Mouse (Mus musculus) adrenal gland, adult (tissue): ENCODE measurements at regions not wholly inside any gene's neighbourhood (a gene's known extent, or its start where the extent isn't known, plus 50 kb on each side); places are given as distances from the start of the nearest gene placed in this dataset.
"Not testable (repeated sequence)": the region's sequence is repeated elsewhere in the genome, so short reads cannot be mapped to it uniquely, and the experiment has no call there.

ENCODE experiments used
- DNase-seq, 2 experiments: peaks; one replicate each; pipeline ENCODE4 v3.0.0; 2022 to 2023; ENCODE audit warnings: low spot score in 1 of 2; ENCODE audit not compliant: inconsistent age in 2 of 2

DNA sequence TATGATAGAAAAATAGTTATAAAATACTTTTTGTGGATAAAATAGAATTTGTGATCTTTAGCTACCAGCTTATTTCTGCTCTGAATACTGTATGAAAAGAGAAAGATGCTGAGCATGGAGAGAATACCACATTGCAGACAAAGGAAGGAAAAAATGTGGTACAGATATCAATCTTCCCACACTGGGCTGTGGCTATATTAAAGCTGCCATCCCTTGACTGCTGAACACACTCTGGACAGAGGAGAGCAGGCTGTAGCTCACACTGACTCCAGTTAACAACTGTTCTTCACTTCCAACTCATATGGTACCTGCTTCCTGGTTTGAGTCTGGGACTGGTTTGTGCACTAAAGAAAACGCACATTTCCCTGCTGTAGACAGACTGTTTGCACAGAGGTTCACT, 76.7 kb upstream of the Try4 start:
- DNase-seq, result no peak

DNA sequence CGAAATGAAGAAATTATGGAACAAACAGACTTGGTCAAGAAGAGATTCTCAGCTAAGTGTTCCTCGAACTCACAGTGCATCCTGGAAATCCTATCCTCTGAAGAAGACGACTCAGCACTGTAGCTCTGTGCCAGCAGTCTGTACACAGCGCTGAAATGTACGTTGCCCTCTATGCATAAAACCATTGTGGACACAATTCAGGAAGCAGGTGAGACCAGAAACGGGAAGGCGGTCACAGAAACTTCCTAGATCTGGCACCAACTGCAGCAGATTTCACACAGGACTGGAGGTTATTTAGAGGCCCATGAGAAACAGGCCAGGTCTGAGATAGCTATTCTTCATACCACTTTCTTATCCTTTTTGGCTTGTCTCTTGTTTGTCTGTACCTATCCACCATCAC, 83.7 kb upstream of the Try4 start:
- DNase-seq, result no peak

DNA sequence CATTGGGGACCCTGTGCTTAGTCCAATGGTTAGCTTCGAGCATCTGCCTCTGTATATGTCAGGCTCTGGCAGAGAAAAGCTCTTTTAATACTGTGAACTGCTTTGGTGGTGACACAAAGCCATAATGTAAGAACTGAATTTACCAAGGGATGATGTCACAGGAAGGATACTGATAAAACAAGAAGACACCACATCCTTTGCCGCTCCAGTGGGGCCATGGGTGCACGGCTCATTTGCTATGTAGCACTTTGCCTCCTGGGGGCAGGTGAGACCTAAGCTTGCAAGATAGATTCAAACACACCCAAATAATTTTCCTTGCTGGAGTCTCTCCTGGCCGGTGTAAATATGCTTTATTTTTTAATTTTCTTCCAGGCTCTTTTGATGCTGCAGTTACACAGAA, 86.2 kb upstream of the Try4 start:
- DNase-seq, result no peak

DNA sequence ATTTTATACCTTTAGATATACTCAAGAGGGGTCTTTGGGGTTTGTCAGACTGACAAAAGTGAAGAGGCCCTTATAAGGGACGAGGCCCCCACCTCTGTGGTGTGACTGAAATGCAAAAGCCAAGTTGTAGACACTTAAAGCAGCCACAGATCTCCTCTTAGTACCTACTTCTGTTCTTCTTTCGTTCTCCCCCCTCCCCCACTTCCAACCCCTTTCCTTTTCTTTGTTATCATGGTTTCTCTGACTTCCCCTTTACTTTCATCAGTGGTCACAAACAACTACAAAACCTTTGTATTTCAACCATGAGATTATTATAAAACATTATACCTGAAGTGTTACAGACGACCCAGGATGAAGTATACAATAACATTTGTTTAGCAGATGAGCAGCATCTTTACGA, 96.2 kb upstream of the Try4 start:
- no peak for DNase-seq

DNA sequence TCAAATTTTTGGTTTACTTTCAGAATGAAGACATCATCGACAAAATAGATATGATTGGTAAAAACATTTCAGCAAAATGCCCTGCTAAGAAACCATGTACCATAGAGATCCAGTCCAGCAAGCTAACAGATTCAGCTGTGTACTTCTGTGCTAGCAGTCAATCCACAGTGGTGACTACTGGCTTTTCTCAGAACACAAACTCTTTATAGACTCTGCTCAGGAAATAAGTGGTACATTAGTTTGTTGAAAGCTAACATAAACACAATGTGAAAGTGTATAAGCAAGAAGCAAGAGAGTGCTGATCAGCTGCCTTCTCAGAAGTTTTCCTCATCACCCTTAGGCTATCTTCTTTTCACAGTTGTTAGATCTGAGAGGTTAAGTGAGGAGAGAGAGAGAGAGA, 99.2 kb upstream of the Try4 start:
- no peak for DNase-seq

DNA sequence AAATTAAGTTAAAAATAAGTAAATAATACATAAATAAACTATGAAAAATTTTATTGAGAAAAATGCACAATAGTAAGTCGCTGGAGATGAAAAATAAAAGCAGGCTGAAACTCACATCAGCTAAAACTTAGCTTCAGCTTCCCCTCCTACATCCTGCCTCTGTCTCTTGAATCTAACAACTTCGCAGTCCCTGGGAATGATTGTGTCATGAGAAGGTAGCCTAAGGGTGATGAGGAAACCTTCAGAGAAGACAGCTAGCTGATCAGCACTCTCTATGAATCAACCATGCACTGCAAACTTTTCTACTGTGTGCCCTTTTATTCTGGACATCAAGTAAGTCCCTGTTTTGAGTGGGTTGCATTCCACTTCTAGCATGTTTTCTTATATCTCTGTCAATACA, 99.8 kb upstream of the Try4 start:
- no peak for DNase-seq

DNA sequence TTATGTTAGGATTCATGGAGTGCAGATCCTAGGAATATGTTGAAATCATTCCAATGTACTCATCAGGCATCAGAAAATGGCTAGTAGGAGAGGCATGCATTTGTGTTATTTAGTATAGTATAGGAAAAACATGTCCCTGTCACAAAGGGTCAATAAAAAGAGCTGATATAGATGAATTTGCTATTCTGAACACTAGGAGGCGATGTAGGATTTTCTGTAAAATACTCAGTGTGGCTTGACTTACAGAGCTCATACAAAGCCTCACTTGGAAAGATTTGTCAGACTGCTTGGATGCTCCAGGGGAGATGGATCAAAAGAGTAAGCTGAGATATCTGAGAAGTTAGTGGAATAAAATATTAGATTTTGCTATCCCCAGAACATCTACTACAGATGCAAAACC, 107.6 kb upstream of the Try4 start:
- peak in 1 of 2 experiments; percentile 41 for DNase-seq

DNA sequence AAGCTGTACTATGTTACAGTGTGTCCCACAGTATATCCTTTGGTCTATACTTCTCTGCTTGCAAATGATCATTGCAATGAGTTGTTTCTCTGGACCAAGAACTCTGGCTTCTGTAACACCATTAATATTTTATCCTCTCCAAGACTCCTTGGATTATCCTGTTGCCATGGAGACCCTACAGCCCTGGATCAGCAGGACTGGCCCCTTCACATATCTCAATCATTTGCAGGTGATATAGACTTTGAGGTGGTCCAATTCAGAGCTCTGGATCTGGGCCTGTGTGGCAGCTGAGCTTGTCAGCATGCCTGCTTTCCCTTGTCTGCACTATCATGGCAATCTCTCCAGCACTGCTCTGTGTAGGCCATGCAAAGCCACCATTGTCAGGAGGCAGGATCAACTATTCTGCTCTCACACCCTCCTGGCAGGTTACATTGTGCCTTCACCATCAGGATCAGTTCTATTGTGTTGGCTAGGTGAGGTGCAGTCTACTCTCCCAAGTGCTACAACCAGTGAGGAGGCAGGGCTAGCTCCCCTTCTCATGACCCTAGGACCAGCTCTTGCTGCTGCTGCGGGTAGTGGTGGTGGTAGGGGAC, 110.2 kb upstream of the Try4 start:
- DNase-seq, result no peak

DNA sequence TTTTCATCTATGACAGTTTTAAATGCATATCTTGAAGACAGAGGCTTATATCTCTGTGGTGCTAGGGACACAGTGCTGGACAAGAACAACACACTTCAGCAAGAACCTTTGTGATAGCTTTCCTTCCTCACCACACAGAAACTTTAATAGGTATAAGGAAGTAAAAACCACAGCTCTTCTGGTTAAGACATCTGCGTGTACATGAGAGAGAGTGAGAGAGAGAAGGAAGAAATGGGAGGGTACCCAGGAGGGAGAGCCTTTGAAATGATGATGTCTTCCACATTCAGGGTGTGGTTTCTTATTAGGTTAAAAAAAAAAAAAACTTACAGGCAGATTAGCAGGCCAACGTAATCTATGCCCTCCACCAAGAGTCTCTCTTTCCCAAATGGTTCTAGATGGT, 113.2 kb upstream of the Try4 start:
- no peak for DNase-seq

DNA sequence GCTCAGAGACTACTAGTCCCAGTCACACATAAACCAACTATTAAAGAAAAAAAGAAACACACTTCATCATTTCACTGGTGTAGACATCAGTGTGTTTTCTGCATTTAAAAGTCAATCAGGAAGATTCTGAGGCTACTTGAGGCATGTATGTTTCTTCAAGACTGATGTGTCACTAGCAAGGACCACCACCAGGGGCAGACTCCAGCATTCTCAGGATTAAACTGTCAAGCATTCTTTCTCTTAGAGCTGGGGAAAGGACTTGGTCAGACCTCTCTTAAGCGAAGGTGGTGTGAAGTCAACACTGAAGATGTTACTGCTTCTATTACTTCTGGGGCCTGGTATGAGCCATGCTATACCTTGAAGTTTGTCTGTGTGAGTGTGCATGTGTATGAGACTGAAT, 114.1 kb upstream of the Try4 start:
- no peak for DNase-seq

DNA sequence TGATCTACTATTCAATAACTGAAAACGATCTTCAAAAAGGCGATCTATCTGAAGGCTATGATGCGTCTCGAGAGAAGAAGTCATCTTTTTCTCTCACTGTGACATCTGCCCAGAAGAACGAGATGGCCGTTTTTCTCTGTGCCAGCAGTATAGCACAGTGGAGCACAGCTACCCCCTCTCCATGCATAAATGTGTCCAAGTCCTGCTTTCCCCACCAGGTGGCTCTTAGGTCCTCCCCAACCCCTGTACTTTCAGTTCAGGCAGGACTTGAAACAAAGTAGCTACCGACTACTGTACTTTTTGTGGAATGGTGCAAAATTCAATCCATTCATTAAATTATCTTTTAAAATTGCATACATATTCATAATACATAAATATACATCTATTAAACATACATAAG, 123.2 kb upstream of the Try4 start:
- DNase-seq, result no peak

DNA sequence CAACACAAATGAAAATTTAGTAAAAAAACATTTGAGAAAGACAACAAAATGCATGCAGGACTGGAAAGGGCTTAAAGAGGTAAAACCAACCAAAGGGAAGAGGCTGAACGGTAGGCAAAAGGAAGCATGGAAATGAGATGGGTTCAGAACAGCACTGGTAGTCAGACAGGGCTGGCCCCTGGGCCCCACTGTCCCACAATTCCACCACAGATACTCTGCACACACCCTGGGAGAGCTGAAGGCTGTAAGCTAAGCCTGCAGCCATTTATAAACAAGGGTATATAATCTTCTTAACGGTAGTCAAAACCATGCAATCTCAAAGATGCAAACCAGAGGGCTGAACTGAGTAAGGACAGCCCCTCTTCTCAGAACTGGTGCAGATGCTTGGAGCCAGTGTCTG, 124.0 kb upstream of the Try4 start:
- DNase-seq, result no peak

DNA sequence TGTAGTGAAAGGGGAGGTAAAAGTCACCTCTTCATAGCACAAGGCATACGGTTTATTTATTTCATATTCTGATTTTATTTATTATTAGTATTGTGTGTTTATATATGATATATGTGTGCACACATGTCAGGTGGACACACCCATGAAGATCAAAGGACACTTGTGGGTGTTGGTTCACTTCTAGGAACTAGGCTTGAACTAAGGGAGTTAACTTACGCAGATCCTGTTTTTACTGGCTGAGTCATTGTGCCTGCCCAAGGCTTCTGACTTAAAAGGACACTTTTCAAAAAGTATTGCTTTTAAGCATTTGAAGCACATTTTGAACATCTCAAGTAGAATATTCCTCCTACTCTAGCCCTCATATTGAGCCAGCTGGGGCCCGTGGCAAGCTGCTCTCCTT, 124.9 kb upstream of the Try4 start:
- DNase-seq, result no peak

DNA sequence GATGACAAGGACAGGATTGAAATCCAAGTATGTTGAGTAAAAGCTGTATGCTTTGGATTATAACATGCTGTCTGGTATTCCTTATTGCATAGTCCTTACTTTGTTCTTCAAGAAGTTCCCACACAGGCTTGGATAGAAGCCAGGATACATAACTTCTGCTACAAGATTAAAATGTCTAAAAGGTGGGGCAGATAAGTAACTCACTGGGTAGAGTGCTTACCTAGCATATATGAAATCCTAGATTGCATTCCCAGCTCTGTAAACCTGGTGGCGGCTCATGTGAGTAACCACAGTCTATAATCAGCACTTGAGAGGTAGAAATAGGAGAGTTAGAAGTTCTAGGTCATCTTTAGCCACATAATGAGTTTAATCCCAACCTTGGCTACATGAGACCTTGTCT, 126.0 kb upstream of the Try4 start:
- no peak for DNase-seq

DNA sequence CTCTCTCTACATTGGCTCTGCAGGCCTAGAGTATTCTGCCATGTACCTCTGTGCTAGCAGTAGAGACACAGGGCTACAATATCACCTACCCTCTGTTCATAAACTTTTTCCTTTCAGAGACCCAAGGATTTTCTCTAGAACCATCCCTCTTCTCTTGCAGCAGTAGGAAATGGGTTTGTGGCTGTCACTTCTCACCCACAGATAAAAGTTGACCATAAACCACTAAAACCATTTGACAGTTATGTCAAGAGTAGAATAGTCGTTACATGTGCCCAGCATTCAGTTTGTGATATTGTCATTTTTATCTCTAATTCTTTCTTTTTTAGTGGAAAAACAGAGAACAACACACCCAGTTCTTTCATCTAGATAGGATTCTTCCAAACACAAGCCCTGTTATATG, 128.2 kb upstream of the 2210010C04Rik start:
- no peak for DNase-seq

DNA sequence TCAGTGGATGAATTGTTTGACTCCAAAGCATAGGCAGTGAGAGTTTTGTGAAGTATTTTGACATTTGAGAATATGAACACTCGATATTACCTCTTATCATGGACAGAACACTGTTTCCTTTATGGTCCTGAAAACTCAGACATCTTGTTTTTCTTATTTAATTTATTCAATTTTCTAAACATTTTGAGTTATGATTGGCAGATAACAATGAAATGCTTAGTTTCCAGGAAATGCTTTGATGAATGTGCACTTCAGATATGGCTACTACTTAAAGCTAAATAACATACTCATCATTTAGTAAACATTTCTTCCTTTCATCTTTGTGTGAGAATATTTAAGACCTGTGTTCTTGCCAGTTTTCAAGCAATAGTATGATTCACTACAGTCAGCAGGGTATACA, 126.4 kb upstream of the 2210010C04Rik start:
- no peak for DNase-seq

DNA sequence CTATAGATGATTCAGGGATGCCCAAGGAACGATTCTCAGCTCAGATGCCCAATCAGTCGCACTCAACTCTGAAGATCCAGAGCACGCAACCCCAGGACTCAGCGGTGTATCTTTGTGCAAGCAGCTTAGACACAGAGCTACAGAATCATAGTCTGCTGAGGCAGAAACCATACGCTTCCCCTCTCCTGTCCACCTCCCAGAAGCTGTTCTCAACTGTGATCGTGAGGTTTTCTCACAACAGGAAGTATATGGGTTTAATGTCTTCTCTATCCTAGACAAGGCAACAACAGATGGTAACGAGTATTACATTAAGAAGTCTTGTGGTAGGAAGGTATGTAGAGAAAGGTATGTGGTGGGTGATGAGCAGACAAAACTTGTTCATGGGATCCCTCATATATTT, 116.8 kb upstream of the 2210010C04Rik start:
- no peak for DNase-seq

DNA sequence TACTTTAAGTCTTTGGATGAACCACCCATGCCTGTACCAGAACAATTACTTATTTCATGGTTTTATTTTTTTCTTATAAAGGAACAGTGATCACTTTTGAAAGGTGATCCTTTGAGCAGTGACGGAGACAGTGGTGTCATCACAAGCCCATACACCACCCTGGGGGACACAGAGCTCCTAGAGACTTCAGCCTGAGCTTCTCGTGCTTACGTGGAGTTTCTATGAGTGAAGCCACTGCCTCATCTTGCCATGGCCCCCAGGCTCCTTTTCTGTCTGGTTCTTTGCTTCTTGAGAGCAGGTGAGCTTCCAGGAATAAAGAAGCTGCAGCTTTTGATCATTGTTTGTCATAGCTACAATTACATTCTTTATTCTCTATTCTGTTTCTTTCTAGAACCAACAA, 116.2 kb upstream of the 2210010C04Rik start:
- DNase-seq, result no peak

DNA sequence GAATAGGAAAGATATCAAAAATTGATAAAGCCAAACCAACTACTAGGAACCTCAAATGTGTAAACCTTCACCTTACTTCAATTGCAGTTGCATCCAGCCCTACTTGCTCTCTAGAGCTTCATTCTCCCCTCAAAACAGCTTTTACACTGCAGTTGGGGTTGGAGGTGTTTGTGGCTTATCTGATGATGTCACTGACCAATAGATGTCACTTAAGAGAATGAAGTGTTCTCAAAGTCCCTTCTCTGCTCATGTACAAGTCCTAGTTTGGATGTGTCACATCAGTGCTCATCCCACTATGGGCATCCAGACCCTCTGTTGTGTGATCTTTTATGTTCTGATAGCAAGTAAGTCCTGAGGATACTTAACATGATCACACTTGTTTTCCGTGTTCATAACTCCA, 105.6 kb upstream of the 2210010C04Rik start:
- no peak for DNase-seq

DNA sequence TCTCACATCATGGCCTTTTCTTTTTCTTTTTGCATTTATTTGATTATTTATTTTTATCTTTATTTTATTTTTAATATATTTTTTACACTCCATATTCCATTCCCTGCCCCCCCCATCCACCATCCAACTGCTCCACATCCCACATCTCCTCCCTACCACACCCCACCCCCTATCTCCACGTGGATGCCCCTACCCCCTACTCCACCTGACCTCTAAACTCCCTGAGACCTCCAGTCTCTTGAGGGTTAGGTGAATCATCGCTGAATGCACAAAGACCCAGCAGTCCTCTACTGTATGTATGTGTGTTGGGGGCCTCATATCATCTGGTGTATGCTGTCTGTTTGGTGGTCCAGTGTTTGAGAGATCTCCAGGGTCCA, 102.1 kb upstream of the 2210010C04Rik start:
- not testable (repeated sequence) for DNase-seq

DNA sequence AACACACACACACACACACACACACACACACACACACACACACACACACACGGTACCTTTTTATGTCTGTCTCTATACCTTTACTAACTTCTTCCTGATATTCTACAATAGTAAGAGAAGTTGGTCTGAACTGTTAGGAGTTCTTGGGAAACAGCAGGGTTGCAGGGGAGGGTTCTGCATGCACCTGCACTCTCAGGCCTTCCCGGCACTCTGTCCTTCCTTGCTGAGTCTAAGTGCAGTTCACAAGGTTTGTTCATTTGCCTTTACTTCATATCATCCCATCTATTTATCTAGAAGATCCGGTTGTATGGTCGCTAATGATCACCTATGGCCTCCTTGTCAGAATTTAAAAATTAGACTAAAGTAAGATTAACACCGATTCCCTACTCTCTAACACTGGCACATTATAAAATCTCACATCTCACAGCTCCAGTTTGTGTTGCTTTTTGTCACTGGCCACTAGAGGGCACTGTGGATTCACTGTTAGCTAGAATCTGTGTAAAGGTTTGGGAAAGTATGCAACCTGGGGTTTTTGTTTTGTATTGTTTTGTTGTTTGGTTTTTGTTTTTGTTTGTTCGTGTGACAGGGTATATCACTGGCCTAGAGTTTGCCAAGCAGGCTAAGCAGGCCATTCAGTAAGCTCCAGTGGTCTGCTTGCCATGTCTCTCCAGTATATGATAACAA, 101.5 kb upstream of the 2210010C04Rik start:
- DNase-seq, result peak; percentile 20 to 79

DNA sequence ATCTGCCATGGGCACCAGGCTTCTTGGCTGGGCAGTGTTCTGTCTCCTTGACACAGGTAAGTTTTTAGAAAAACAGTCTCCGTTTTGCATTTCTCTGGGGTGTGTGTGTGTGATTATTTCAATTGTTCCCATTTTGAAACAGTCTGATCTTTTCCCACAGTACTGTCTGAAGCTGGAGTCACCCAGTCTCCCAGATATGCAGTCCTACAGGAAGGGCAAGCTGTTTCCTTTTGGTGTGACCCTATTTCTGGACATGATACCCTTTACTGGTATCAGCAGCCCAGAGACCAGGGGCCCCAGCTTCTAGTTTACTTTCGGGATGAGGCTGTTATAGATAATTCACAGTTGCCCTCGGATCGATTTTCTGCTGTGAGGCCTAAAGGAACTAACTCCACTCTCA, 99.9 kb upstream of the 2210010C04Rik start:
- DNase-seq, result no peak

DNA sequence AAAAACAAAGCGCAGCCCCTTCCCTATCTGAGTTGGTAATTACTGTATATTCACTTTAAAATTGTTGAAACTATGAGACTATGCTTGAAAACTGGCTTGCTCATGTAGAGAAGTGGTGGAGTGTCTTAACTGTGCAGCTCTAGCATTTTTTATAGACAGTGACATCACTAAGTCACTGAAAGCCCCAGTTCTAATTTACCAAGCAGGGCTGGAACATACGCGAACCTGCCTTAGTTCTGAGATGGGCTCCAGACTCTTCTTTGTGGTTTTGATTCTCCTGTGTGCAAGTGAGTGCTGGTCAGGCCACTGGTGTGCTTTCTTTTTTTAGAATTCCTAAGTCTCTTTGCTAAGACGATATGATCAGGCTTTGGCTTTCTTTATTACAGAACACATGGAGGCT, 94.6 kb upstream of the 2210010C04Rik start:
- no peak for DNase-seq
